Mouse (Mus musculus) embryonic fibroblast, embryonic 13.5 days (primary cell): ENCODE data around the gene Thada.

Experiments used
- CTCF ChIP-seq: IDR thresholded peaks from 2 replicates; pipeline ENCODE4 v1.5.1; 2011; ENCODE audit warnings: mild to moderate bottlenecking, control low read depth, low read length, moderate library complexity, borderline replicate concordance; ENCODE audit not compliant: insufficient read depth
- POLR2A ChIP-seq: IDR thresholded peaks from 2 replicates; pipeline ENCODE4 v1.6.1; 2011; ENCODE audit warnings: low read depth, mild to moderate bottlenecking, control low read depth, low read length, moderate library complexity

DNA sequence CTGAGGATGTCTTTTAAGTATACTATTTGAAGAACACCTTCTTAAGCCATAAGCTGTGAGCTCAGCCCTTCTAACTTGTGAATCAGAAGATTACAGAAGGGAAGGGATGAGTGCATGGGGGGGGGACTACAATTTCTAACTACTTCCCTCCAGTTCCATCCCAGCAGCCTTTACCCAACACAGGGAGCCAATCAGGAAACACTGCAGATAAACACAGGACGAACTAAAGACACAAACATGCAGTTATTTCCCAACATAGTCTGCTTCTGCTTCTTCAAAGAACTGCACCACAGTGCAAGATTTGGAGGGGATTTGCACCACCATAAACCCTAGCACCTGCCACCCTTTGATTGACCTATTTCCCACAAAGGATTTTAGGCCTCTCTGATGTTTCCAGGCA lies 227.8 kb downstream of the Thada start:
- TF ChIP-seq CTCF (no peak), POLR2A (no peak)
